Mouse (Mus musculus): ENCODE measurements around the gene C1qtnf1. TPM values are rescaled to one million over a fixed set of nuclear protein-coding genes. Genes with fewer than 3 reads are reported as not detected.

Gene C1qtnf1
- total RNA-seq, 2 experiments from 2014 or later, result not detected

GRCm38 (mm10) chr11:118469509-118470160, 41.6 kb downstream of the C1qtnf1 start:
- ATAC-seq (ENCODE audit: poor library complexity, severe bottlenecking), result 0 out of 2 replicates have a peak, but pooled peaks have one; percentile 19

GRCm38 (mm10) chr11:118470234-118470966, 42.4 kb downstream of the C1qtnf1 start:
- peak; percentile 66 for ATAC-seq (ENCODE audit: poor library complexity, severe bottlenecking)

DNA sequence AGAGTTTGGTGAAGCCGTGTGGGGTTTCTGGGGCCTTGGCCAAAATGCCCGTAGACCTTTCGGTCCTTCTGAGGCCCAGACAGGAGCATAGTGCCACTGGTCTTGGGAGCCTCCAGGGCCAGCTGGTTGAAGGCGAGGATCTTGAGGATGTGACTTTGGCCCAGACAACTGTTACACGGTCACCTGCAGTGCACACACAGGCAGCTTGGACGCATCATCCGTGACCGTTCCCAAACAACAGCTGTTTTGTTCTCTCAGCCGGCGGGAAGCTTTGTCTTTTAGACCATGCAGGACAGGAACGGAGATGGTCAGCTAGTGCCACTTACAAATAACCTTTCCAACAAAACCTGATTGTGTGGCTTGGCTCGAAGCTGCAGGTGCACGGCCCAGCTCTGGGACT, 43.7 kb downstream of the C1qtnf1 start:
- no peak for ATAC-seq (ENCODE audit: poor library complexity, severe bottlenecking)

GRCm38 (mm10) chr11:118473161-118473560, 45.2 kb downstream of the C1qtnf1 start:
- no peak for ATAC-seq (ENCODE audit: poor library complexity, severe bottlenecking)

- ATAC-seq (ENCODE audit: poor library complexity, severe bottlenecking), result no peak
These were observed 46.0 kb downstream of the C1qtnf1 start for GRCm38 (mm10) chr11:118473842-118474500.

DNA sequence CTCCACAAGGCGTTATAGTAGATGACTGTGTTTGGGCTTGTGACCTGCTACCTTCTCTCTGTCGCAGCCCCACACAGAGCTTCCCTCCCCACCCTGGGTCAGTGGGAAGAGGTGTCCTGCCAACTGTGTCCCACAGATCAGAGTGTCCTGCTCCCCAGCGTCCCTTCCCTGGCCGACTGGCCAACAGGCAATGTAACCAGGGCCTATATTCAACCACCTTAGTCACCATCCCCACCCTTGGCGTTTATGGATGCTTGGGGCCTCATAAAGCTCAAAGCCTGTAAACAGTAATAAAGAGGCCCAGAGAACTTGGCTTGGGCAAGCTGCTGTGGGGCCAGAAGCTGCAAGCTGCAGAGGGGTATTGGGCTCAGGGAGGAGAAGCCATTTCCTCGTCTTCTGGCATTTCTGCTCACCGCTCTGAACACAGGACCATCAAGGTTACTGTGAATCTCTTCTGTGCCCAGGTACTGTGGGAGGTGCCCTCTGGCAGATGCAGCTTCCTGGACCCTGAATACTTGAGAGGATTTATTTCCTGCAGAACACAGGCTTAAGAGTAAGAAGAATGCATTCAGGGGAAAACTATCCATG, 47.6 kb downstream of the C1qtnf1 start:
- ATAC-seq (ENCODE audit: poor library complexity, severe bottlenecking), result no peak

GRCm38 (mm10) chr11:118476396-118477373, 48.7 kb downstream of the C1qtnf1 start, which contains the start of gene Engase:
Gene Engase, plus strand, starts transcription at chr11:118476829.
- ATAC-seq (ENCODE audit: poor library complexity, severe bottlenecking), result peak; percentile 100

GRCm38 (mm10) chr11:118479776-118480175, 51.8 kb downstream of the C1qtnf1 start:
- ATAC-seq (ENCODE audit: poor library complexity, severe bottlenecking), result no peak

- no peak for ATAC-seq (ENCODE audit: poor library complexity, severe bottlenecking)
These were observed 53.2 kb downstream of the C1qtnf1 start for GRCm38 (mm10) chr11:118481231-118481630.

DNA sequence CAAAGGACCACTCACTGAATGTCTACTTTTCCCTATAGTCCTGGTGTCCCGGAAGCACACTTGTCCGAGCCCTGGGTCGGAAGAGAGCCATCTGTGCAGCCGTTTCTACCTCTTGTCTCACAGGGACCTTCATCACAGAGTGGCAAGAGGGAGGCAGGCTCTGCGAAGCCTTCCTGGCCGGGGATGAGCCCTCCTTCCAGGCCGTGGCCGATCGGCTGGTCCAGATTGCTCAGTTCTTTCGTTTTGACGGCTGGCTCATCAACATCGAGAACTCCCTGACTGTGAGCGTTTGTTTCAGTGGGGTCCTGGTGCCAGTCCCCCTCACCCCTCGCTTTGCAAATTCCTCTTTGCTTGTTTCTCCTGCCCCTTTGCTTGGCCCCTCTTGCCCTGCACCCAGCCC, 53.7 kb downstream of the C1qtnf1 start:
- ATAC-seq (ENCODE audit: poor library complexity, severe bottlenecking), result no peak

DNA sequence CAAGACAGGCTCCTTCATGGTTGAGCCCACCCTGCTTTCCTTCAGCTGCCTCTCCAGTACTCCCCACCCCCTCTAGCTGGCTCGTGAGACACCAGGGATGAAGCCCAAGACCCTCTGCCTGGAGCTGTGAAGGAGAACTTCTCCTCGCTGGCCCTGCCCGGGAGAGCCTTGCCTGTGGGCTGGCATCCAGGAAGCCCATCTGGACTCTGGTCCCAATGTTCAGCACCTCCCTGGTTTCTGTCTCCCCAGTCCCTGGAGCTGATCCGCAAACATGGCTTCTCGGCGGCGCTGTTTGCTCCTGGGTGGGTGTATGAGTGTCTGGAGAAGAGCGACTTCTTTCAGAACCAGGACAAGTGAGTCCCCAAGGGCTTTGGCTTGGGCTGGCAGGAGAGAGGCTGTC, 56.2 kb downstream of the C1qtnf1 start:
- no peak for ATAC-seq (ENCODE audit: poor library complexity, severe bottlenecking)

GRCm38 (mm10) chr11:118485338-118485737, 57.3 kb downstream of the C1qtnf1 start:
- ATAC-seq (ENCODE audit: poor library complexity, severe bottlenecking), result no peak

- ATAC-seq (ENCODE audit: poor library complexity, severe bottlenecking), result no peak
These were observed 57.8 kb downstream of the C1qtnf1 start for GRCm38 (mm10) chr11:118485780-118486179.

GRCm38 (mm10) chr11:118486281-118486680, 58.3 kb downstream of the C1qtnf1 start:
- ATAC-seq (ENCODE audit: poor library complexity, severe bottlenecking), result no peak

- no peak for ATAC-seq (ENCODE audit: poor library complexity, severe bottlenecking)
These were observed 59.1 kb downstream of the C1qtnf1 start for GRCm38 (mm10) chr11:118486881-118487772.

- no peak for ATAC-seq (ENCODE audit: poor library complexity, severe bottlenecking)
These were observed 60.3 kb downstream of the C1qtnf1 start for GRCm38 (mm10) chr11:118488191-118488906.

DNA sequence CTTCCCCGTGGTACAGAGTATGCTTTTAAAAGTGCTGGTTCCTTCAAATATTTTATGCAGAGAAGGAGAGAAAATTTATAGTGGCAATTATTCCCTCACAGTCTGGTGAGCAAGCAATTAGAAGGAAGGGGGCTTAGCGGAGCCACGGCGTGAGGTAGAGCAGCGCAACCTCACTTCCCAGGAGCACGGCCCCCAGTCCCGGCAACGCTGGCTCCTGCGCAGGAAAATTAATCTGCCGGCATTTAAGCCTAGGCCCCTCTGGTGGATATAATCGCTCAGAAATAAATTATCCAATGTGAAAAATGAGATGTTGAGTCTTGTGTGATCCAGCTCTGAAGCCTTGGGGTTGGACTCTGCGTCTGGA, 60.9 kb downstream of the C1qtnf1 start:
- ATAC-seq (ENCODE audit: poor library complexity, severe bottlenecking), result no peak

DNA sequence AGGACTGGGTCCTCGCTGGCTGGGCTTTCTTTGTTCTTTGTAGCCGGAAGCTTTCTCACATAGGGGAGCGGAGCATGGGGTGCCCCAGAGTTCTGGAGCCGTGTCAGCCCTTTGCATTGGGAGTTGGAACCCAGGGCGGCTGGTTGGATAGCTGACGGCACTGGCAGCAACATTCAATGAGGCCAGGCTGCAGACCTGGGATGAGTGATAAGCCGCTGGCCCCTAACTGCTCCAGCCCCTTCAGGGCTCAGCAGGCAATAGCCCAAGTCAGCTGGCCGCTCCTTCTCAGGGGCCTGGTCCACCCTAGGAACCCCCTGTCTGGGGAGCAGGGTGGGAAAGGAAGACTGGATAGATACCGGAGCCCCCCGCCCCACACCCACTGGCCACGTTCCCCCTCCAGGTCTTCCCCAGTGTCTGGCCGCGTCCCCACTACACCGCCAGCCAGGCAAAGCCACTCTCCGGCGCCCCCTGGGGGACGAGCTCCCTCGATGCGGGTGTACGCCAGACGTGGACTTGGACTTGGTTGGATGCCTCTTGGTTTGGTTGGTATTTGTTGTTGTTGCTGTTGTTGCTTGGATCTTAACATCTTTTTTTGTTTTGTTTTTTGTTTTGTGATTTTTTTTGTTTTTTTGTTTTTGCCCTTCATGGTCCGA, 62.7 kb downstream of the C1qtnf1 start:
- peak; percentile 84 for ATAC-seq (ENCODE audit: poor library complexity, severe bottlenecking)

Data from megakaryocyte, adult 5-6 weeks (primary cell).